Mouse (Mus musculus) forebrain, postnatal 0 days (tissue): ENCODE measurements around the gene Zc3h6. TPM values are rescaled to one million over a fixed set of nuclear protein-coding genes. Genes with fewer than 3 reads are reported as not detected.

ENCODE experiments used
- ATAC-seq: fragments of 200-750 bp; cut with Nextera tagmentation; 2 replicates; pipeline ENCODE4 v1.8.0; 2017; ENCODE audit warnings: mild to moderate bottlenecking, moderate library complexity
- DNase-seq: peaks from one replicate; pipeline ENCODE4 v3.0.0-alpha.2; 2015
- H3K27ac ChIP-seq: fragments of 300-500 bp; sonication (generic); 2 replicates; pipeline ENCODE4 v1.5.1; 2014; ENCODE audit warnings: low read depth, mild to moderate bottlenecking, antibody characterized with exemption, low read length, moderate library complexity, mixed read lengths
- H3K27me3 ChIP-seq: fragments of 300-500 bp; sonication (generic); 2 replicates; pipeline ENCODE4 v1.6.1; 2014; ENCODE audit warnings: mild to moderate bottlenecking, low read length, mixed read lengths; ENCODE audit not compliant: insufficient read depth
- H3K36me3 ChIP-seq: fragments of 300-500 bp; sonication (generic); 2 replicates; pipeline ENCODE4 v1.6.1; 2014; ENCODE audit warnings: mild to moderate bottlenecking, moderate library complexity; ENCODE audit not compliant: insufficient read depth
- H3K4me1 ChIP-seq: fragments of 300-500 bp; sonication (generic); 2 replicates; pipeline ENCODE4 v1.6.1; 2014; ENCODE audit warnings: antibody characterized with exemption; ENCODE audit not compliant: insufficient read depth
- H3K4me2 ChIP-seq: fragments of 300-500 bp; sonication (generic); 2 replicates; pipeline ENCODE4 v1.6.1; 2014; ENCODE audit warnings: low read depth, mild to moderate bottlenecking, moderate library complexity
- H3K4me3 ChIP-seq: fragments of 300-500 bp; sonication (generic); 2 replicates; pipeline ENCODE4 v1.5.1; 2014; ENCODE audit warnings: low read depth, low read length, mixed read lengths
- H3K9ac ChIP-seq: fragments of 300-500 bp; sonication (generic); 2 replicates; pipeline ENCODE4 v1.6.1; 2014; ENCODE audit warnings: mild to moderate bottlenecking
- H3K9me3 ChIP-seq: fragments of 300-500 bp; sonication (generic); 2 replicates; pipeline ENCODE4 v1.6.1; 2016; ENCODE audit warnings: low read length
- CTCF ChIP-seq: sonication (generic); IDR thresholded peaks from 2 replicates; pipeline ENCODE4 v1.5.1; 2016; ENCODE audit warnings: antibody characterized with exemption, control low read depth, low read depth
- WGBS: fragments of 180-500 bp; shearing (Covaris S2); extraction: QIAGEN DNeasy Blood & Tissue Kit; methylation state at CpG from one replicate; pipeline ENCODE4 v1.1.7; 2014; 5-methylcytosine and 5-hydroxymethylcytosine counted together
- polyA plus RNA-seq: library from polyadenylated mRNA; unstranded; fragments of >200 nt; fragmentation: Nextera tagmentation; extraction: Ambion mirVana; gene quantifications from 2 replicates; pipeline ENCODE4 v1.2.1, GENCODE M21; 2015
- total RNA-seq: library from RNA; depleted of rRNA; stranded (reverse); fragments of >200 nt; gene quantifications from 2 replicates; pipeline ENCODE4 v1.2.3, GENCODE M21; 2014

The Zc3h6 gene
- total and polyA plus RNA-seq, 2 experiments from 2014 or later, result 5.2 to 13.0 TPM

DNA sequence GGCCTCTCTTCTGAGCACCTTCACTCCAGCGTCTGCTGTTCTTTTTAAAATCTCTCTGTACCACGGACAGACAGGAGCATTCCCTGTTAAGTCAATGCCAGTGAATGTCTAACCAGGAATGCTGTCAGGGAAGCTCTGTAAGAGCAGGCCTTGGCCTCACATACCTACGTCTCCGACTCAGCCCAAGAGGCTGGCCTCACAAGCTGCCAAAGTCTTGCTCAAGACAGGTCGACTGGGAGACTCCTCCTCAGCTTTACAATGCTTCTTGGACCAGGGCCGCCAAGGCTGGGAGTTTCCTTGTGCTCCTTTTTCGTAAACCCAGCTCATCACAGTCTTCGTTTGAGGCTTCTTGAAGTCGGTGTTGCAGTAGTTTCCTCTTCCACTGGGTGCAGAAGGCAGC is 57.6 kb downstream of the Zc3h6 start:
- Histone ChIP-seq H3K4me3 (no peak overlapping the region), H3K36me3 (no peaks in the 10 kb centered on the region), H3K27me3 (no peaks in the 10 kb centered on the region), H3K4me2 (no peak overlapping the region), H3K9me3 (no peaks in the 10 kb centered on the region), H3K9ac (no peak overlapping the region), H3K27ac (no peak overlapping the region), H3K4me1 (no peaks in the 10 kb centered on the region)
- ATAC-seq, result no peak
- DNase-seq, result no peak
- 83% methylated on average over 9 of the region's 9 CpGs for WGBS
- no peak for TF ChIP-seq CTCF

DNA sequence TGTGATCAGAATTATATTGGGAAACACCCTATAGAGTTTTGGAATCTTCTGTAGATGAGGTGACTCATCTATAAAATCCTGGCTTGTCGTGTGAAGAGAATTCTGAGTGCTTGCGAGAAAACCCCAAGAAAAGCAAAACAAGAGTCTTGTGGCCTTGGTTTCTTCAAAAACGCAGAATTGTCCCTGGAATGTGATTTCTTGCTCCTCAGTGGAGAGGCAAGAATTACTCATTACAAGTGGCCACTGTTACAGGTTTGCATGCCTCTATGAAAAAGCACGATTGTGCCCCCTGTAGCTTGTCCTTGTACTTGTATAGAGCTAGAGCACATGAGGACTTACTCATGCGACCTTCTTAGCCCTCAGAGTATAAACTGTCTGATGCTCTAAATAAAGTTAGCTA is 68.2 kb downstream of the Zc3h6 start:
- no peak for TF ChIP-seq CTCF
- H3K27ac ChIP-seq, result no peak overlapping the region
- 82% methylated on average over 5 of the region's 5 CpGs for WGBS

GRCm38 (mm10) chr2:129038426-129038936 is 71.3 kb downstream of the Zc3h6 start:
- H3K4me3 ChIP-seq, result peak overlapping the region; percentile 42
- peak; percentile 38 for ATAC-seq
- H3K9ac ChIP-seq, result peak overlapping the region; percentile 57
- no peak overlapping the region for H3K27ac ChIP-seq
- peak overlapping the region; percentile 96 for H3K4me2 ChIP-seq
- H3K36me3 ChIP-seq, result no peaks in the 10 kb centered on the region
- no peak for DNase-seq
- H3K9me3 ChIP-seq, result no peaks in the 10 kb centered on the region
- no peak for TF ChIP-seq CTCF
- H3K27me3 ChIP-seq, result peaks cover 5% of the 10 kb centered on the region; the same call in 1 of the 2 replicates
- WGBS, result 26% methylated on average over 15 of the region's 15 CpGs
- H3K4me1 ChIP-seq, result 0 out of 2 replicates have a peak, but pooled peaks cover 5% of the 10 kb centered on the region

More for the DNA sequence above, 68.2 kb downstream of the Zc3h6 start:
- H3K4me1 ChIP-seq, result 0 out of 2 replicates have a peak, but pooled peaks cover 5% of the 10 kb centered on the region
- no peak for DNase-seq
- H3K9ac ChIP-seq, result no peak overlapping the region
- H3K36me3 ChIP-seq, result no peaks in the 10 kb centered on the region
- H3K27me3 ChIP-seq, result peaks cover 5% of the 10 kb centered on the region; the same call in 1 of the 2 replicates
- ATAC-seq, result no peak
- no peak overlapping the region for H3K4me3 ChIP-seq
- no peak overlapping the region for H3K4me2 ChIP-seq
- H3K9me3 ChIP-seq, result no peaks in the 10 kb centered on the region

GRCm38 (mm10) chr2:129038937-129039631 is 71.9 kb downstream of the Zc3h6 start:
- Histone ChIP-seq H3K4me1 (0 out of 2 replicates have a peak, but pooled peaks cover 5% of the 10 kb centered on the region), H3K4me2 (peak overlapping the region; percentile 96), H3K9ac (peak overlapping the region; percentile 57), H3K9me3 (no peaks in the 10 kb centered on the region), H3K36me3 (no peaks in the 10 kb centered on the region), H3K27me3 (peaks cover 5% of the 10 kb centered on the region; the same call in 1 of the 2 replicates), H3K27ac (no peak overlapping the region), H3K4me3 (peak overlapping the region; percentile 42)
- 3% methylated on average over 62 of the region's 62 CpGs for WGBS
- no peak for TF ChIP-seq CTCF
- ATAC-seq, result peak; percentile 79
- peak; percentile 37 for DNase-seq

DNA sequence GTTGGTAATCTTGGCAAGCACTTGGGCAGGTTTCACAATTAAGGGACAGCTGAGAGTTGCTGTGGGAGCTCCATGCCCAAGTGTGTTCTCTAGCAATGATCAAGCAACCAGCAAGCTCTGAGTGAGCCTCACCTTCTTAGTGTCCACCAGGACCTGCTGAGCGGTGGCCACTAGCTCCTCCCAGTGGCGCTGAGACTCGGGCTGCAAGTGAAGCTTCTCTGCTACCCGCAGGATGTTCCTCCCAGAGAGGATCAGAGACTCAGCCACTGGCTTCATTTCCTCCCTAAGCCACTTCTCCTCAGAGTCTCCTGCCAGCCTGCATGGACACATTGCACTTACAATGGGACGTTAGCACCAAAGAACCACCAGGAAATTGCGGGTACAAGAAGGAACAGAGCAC is 73.4 kb downstream of the Zc3h6 start:
- Histone ChIP-seq H3K36me3 (no peaks in the 10 kb centered on the region), H3K27me3 (peaks cover 5% of the 10 kb centered on the region; the same call in 1 of the 2 replicates), H3K4me3 (no peak overlapping the region), H3K4me1 (0 out of 2 replicates have a peak, but pooled peaks cover 5% of the 10 kb centered on the region), H3K4me2 (no peak overlapping the region), H3K9ac (no peak overlapping the region), H3K27ac (no peak overlapping the region), H3K9me3 (no peaks in the 10 kb centered on the region)
- no peak for ATAC-seq
- DNase-seq, result no peak
- WGBS, result 47% methylated on average over 6 of the region's 6 CpGs
- TF ChIP-seq CTCF, result no peak

GRCm38 (mm10) chr2:129046172-129046845 is 79.1 kb downstream of the Zc3h6 start:
- no peaks in the 10 kb centered on the region for H3K9me3 ChIP-seq
- no peaks in the 10 kb centered on the region for H3K27me3 ChIP-seq
- H3K9ac ChIP-seq, result no peak overlapping the region
- no peak for TF ChIP-seq CTCF
- no peaks in the 10 kb centered on the region for H3K4me1 ChIP-seq
- no peak for ATAC-seq
- H3K36me3 ChIP-seq, result no peaks in the 10 kb centered on the region
- no peak for DNase-seq
- H3K4me2 ChIP-seq, result no peak overlapping the region
- H3K27ac ChIP-seq, result no peak overlapping the region
- 61% methylated on average over 6 of the region's 6 CpGs for WGBS
- H3K4me3 ChIP-seq, result no peak overlapping the region

GRCm38 (mm10) chr2:129046846-129047196 is 79.6 kb downstream of the Zc3h6 start:
- Histone ChIP-seq H3K4me2 (no peak overlapping the region), H3K9ac (no peak overlapping the region), H3K4me3 (no peak overlapping the region), H3K36me3 (no peaks in the 10 kb centered on the region), H3K9me3 (no peaks in the 10 kb centered on the region), H3K27me3 (no peaks in the 10 kb centered on the region), H3K27ac (no peak overlapping the region), H3K4me1 (no peaks in the 10 kb centered on the region)
- WGBS, result 89% methylated on average over 4 of the region's 4 CpGs
- TF ChIP-seq CTCF, result no peak
- ATAC-seq (no peak), DNase-seq (no peak)
